Mouse (Mus musculus) megakaryocyte, embryonic 14.5 days (primary cell): ENCODE measurements around the gene Cyp2w1.

Source experiments
- FLI1 ChIP-seq: IDR thresholded peaks from 2 replicates; pipeline ENCODE4 v1.6.1; 2012; ENCODE audit warnings: low read length, inconsistent platforms, mixed read lengths
- GATA1 ChIP-seq: IDR thresholded peaks from 3 replicates; pipeline ENCODE4 v1.6.1; 2012; ENCODE audit warnings: mixed read lengths, low read length, inconsistent platforms, borderline replicate concordance

- no peak for TF ChIP-seq GATA1
- no peak for TF ChIP-seq FLI1
These were observed 51.4 kb downstream of the Cyp2w1 start for GRCm38 (mm10) chr5:139403692-139404260.
